Mouse (Mus musculus) C2C12 (cell line): ENCODE measurements around the gene Klhl21. TPM values are rescaled to one million over a fixed set of nuclear protein-coding genes. Genes with fewer than 3 reads are reported as not detected.
A peak's percentile ranks its signal among the peaks of the same experiment; 100 is the strongest.

Experiments
- H3K27me3 ChIP-seq: one replicate; pipeline ENCODE4 v1.6.1; 2011; ENCODE audit not compliant: control insufficient read depth, insufficient read depth, insufficient read length
- H3K36me3 ChIP-seq: one replicate; pipeline ENCODE4 v1.6.1; 2011; ENCODE audit not compliant: control insufficient read depth, insufficient read depth
- H3K4me3 ChIP-seq: one replicate; pipeline ENCODE4 v1.5.1; 2011; ENCODE audit warnings: mild to moderate bottlenecking, control low read depth; ENCODE audit not compliant: poor library complexity, insufficient read depth, severe bottlenecking
- H3K79me2 ChIP-seq: one replicate; pipeline ENCODE4 v1.6.1; 2011; ENCODE audit not compliant: control insufficient read depth, insufficient read depth
- H3K79me3 ChIP-seq: one replicate; pipeline ENCODE4 v1.6.1; 2011; ENCODE audit warnings: low read depth, control low read depth
- H3ac ChIP-seq: one replicate; pipeline ENCODE3; 2011; ENCODE audit warnings: low read depth; ENCODE audit not compliant: control insufficient read depth, insufficient read length
- CEBPB ChIP-seq: IDR thresholded peaks from one replicate; pipeline ENCODE4 v1.6.1; 2011; ENCODE audit warnings: low read depth, mild to moderate bottlenecking, control low read depth, moderate library complexity
- CTCF ChIP-seq: IDR thresholded peaks from one replicate; pipeline ENCODE4 v1.5.1; 2011; ENCODE audit not compliant: control insufficient read depth, insufficient read depth, insufficient read length
- FOSL1 ChIP-seq: IDR thresholded peaks from one replicate; pipeline ENCODE4 v1.8.0; 2011; ENCODE audit warnings: mild to moderate bottlenecking, low read length; ENCODE audit not compliant: poor library complexity, insufficient read depth, severe bottlenecking
- MAX ChIP-seq: IDR thresholded peaks from one replicate; pipeline ENCODE4 v1.6.1; 2011; ENCODE audit warnings: mild to moderate bottlenecking, control low read depth
- MYOD1 ChIP-seq: IDR thresholded peaks from one replicate; pipeline ENCODE4 v1.6.1; 2011; ENCODE audit warnings: low read depth; ENCODE audit not compliant: control insufficient read depth, insufficient read length
- MYOG ChIP-seq: IDR thresholded peaks from one replicate; pipeline ENCODE4 v1.6.1; 2011; ENCODE audit not compliant: control insufficient read depth, insufficient read length; ENCODE audit errors: extremely low read depth
- USF1 ChIP-seq: IDR thresholded peaks from one replicate; pipeline ENCODE4 v1.6.1; 2011; ENCODE audit warnings: low read depth, mild to moderate bottlenecking, control low read depth, moderate library complexity
- polyA plus RNA-seq: library from polyadenylated mRNA; unstranded; fragments of >200 nt; fragmentation: generic; extraction: Trizol; gene quantifications from one replicate; pipeline ENCODE4 v1.2.1, GENCODE M21; 2012; ENCODE audit warnings: missing spikeins

The Klhl21 gene
- polyA plus RNA-seq, 1 experiment = 36.2 TPM

- Histone ChIP-seq H3K36me3 (peaks cover 32% of the 10 kb centered on the region), H3K79me3 (peaks cover 9% of the 10 kb centered on the region), H3K79me2 (peaks cover 69% of the 10 kb centered on the region), H3K4me3 (no peak overlapping the region), H3ac (no peak overlapping the region), H3K27me3 (no peaks in the 10 kb centered on the region)
- TF ChIP-seq USF1 = no peak
- TF ChIP-seq CEBPB = no peak
- TF ChIP-seq FOSL1 = no peak
- TF ChIP-seq MYOG = no peak
- TF ChIP-seq MYOD1 = no peak
- no peak for TF ChIP-seq MAX
- no peak for TF ChIP-seq CTCF
These were observed 16.5 kb upstream of the Klhl21 start for GRCm38 (mm10) chr4:151992091-151992490.

DNA sequence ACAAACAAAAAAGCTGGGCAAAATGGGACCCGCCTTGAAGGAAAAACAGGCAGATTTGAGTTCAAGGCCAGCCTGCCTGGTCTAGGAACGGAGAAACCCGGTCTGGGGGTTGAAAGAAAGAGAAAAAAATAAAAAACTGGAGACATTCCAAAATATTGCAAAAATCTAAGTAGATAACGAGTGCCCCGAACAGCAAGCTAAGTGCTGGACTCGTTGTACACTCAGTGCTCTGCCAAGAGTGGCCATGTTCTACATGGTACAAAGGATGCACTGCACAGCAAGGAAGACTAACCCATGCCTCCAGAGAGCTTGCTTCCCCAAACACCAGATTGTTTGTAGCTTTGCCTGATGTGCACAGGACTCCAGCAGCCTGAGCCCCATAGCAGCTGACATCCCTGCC is 15.6 kb upstream of the Klhl21 start:
- Histone ChIP-seq H3K36me3 (peaks cover 32% of the 10 kb centered on the region), H3K79me3 (peaks cover 9% of the 10 kb centered on the region), H3ac (no peak overlapping the region), H3K79me2 (peaks cover 60% of the 10 kb centered on the region), H3K27me3 (no peaks in the 10 kb centered on the region), H3K4me3 (no peak overlapping the region)
- TF ChIP-seq MYOD1 (no peak), USF1 (no peak), CTCF (no peak), FOSL1 (no peak)

GRCm38 (mm10) chr4:151994228-151995171 is 14.1 kb upstream of the Klhl21 start:
- peaks cover 32% of the 10 kb centered on the region for H3K36me3 ChIP-seq
- H3K4me3 ChIP-seq = peak overlapping the region; percentile 76
- H3K79me3 ChIP-seq = peaks cover 9% of the 10 kb centered on the region
- H3K79me2 ChIP-seq = peaks cover 48% of the 10 kb centered on the region
- H3ac ChIP-seq = peak overlapping the region; percentile 97
- H3K27me3 ChIP-seq = no peaks in the 10 kb centered on the region
- TF ChIP-seq USF1 (no peak), CEBPB (no peak), FOSL1 (no peak), MYOG (no peak), CTCF (no peak), MAX (no peak), MYOD1 (no peak)

DNA sequence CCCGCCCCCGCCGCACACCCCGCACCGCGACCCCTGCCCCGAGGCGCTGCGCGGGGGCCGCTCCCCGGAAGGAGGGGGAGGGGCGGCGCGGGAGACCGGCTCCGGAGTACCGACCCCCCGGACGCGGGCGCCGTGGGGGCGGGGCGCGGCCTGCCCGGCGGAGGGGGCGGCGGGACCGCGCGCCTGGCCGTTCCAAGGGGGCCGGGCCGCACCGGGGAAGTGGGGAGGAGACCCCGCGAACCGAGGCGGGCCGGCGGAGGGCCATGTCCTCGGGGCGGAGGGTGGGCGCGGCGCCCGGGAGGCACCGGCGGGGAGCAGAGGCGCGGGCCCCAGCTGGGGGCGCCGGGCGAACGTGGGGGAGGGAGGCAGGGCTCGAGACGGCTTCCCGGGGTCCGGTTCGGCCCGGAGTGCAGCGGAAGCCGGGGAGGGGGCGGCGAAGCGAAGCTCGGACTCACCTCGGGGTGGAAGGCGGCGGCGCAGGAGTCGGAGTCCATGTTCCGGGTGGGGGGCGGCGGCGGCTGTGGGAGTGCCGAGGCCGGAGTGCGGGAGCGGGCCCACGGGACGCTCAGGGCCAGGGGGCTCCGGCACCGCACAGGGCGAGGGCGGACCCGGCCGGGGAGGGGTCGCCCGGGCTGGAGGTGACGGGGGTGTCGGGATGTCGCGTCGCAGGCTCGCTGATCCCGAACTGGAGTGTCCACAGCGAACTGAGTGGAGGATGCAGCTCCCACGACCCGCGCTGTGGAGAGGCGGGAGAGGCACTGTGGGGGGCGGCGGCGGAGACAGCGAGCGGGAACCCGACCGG is 13.0 kb upstream of the Klhl21 start:
- Histone ChIP-seq H3K36me3 (peaks cover 30% of the 10 kb centered on the region), H3K27me3 (no peaks in the 10 kb centered on the region), H3K79me2 (peaks cover 43% of the 10 kb centered on the region), H3K4me3 (peak overlapping the region; percentile 76), H3ac (peak overlapping the region; percentile 97), H3K79me3 (peaks cover 9% of the 10 kb centered on the region)
- TF ChIP-seq MYOD1 = no peak
- TF ChIP-seq FOSL1 = no peak
- no peak for TF ChIP-seq MYOG
- no peak for TF ChIP-seq USF1
- TF ChIP-seq MAX = no peak
- no peak for TF ChIP-seq CTCF
- no peak for TF ChIP-seq CEBPB

- Histone ChIP-seq H3K79me3 (peaks cover 9% of the 10 kb centered on the region), H3K4me3 (peak within 1 kb of the TSS; percentile 76), H3ac (peak within 1 kb of the TSS; percentile 97), H3K36me3 (peaks cover 22% of the 10 kb centered on the region), H3K27me3 (no peaks in the 10 kb centered on the region), H3K79me2 (peaks cover 43% of the 10 kb centered on the region)
- peak; percentile 15 for TF ChIP-seq MAX
- TF ChIP-seq MYOG = no peak
- TF ChIP-seq USF1 = peak; percentile 14
These were observed 12.2 kb upstream of the Klhl21 start, which contains the start of gene Phf13 for GRCm38 (mm10) chr4:151996173-151996950. Phf13 (minus strand) TSS chr4:151996258.
